Mouse (Mus musculus) bone marrow, adult 2 months (tissue): ENCODE data around the gene Crb2.

Experiments used
- CTCF ChIP-seq: fragments of 200-500 bp; IDR thresholded peaks from 2 replicates; pipeline ENCODE4 v1.5.1; 2011; ENCODE audit warnings: low read length, control low read depth; ENCODE audit not compliant: control insufficient read depth, insufficient read depth
- POLR2A ChIP-seq: fragments of 200-500 bp; IDR thresholded peaks from 2 replicates; pipeline ENCODE4 v1.6.1; 2011; ENCODE audit warnings: low read depth, mild to moderate bottlenecking, control low read depth, low read length, borderline replicate concordance; ENCODE audit not compliant: control insufficient read depth

- TF ChIP-seq CTCF (no peak), POLR2A (no peak)
Measured at GRCm38 (mm10) chr2:37768903-37769302, 7.1 kb upstream of the Crb2 start.
